Mouse (Mus musculus): ENCODE results near the gene Mterf1b.
A peak's percentile ranks its signal among the peaks of the same experiment; 100 is the strongest.
"Not testable (repeated sequence)": the region's sequence is repeated elsewhere in the genome, so short reads cannot be mapped to it uniquely, and the experiment has no call there.

The Mterf1b gene

GRCm38 (mm10) chr5:4191671-4192480, at the start of gene Mterf1b:
Gene Mterf1b (plus strand): TSS chr5:4192367.
- not testable (repeated sequence) for DNase-seq (ENCODE audit: low spot score)

- DNase-seq (ENCODE audit: low spot score): not testable (repeated sequence)
These were observed 32.6 kb upstream of the Mterf1b start for GRCm38 (mm10) chr5:4159418-4160071.

DNA sequence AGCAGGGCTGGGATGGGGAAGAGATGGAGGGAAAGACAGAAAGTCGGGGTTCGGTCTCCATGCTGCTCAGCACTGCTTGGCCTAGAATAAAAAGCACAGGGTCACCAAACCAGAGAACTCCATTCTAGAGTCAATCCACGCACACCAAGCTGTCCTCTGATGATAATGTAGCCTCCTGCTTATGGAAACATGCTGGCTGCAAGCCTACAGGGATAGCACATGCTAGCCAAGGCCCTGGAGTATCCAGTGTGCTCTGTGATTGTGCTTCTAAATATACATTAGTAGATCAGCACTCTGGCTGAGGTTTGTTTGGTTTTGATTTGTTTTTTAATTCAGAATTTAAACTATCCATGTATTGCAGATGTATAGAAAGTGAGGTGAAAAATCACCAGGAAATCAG, 30.6 kb upstream of the Mterf1b start:
- DNase-seq (ENCODE audit: low spot score): no peak

GRCm38 (mm10) chr5:4162461-4162860, 29.7 kb upstream of the Mterf1b start:
- DNase-seq (ENCODE audit: low spot score): no peak

- not testable (repeated sequence) for DNase-seq (ENCODE audit: low spot score)
These were observed 24.2 kb upstream of the Mterf1b start for GRCm38 (mm10) chr5:4167813-4168529.

GRCm38 (mm10) chr5:4168530-4168926, 23.6 kb upstream of the Mterf1b start:
- DNase-seq (ENCODE audit: low spot score): not testable (repeated sequence)

GRCm38 (mm10) chr5:4176421-4176820, 15.7 kb upstream of the Mterf1b start:
- DNase-seq (ENCODE audit: low spot score): not testable (repeated sequence)

DNA sequence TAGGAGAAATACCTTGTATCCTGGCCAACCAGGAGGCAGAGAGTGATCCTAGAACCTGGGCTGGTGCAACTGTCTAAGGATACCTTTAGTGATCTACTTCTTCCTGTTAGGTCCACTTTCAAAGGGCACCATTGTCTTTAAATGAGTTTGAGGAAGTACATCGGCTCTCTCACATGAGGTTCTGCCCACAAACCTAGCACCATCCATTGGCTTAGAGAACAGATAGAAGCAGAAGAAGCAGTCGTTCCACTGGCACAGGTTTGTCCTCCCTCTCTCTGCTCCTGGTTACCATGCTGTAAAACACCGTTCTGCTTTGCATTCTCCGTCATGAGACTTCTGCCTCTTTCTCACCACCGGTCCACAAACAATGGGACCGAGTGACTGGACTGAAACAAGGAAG, 12.8 kb upstream of the Mterf1b start:
- no peak for DNase-seq (ENCODE audit: low spot score)

- DNase-seq (ENCODE audit: low spot score): no peak
These were observed 5.4 kb upstream of the Mterf1b start for GRCm38 (mm10) chr5:4186815-4187214.

DNA sequence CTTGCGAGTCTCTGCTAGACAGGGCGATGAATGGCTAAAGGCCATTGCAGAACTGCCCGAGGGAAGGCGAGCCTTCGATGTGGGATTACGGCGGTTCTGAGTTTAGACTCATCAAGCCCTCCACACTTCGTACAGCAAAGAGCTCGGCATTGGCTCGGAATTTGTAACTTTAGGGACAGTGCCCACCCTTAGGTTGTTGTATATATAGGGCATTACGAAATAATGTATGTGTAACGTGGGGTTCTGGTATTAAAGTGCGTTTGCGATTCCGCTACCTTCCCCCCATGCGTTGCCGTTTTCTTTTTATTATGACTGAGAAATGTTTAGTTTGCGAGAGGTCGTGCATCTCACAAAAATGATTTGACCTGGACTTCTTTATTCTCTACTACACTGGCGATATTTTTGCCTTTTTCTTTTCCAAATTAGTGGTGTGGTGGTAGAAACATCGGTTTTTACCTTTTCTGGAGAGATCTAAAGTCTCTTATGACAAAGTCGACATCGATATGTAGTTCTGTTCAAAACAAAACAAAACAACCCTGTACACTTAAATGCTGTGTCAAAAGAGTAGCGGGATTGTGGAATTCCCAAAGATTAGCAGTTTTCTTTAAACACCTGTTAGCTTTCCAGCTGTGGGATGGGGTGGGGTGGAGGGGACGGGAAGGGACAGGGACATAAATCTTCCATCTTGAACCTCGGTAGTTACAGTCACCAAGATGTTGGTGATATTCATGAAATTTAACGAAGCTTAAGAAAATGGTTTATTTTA, 497 bp downstream of the Mterf1b start:
- peak; percentile 13 for DNase-seq (ENCODE audit: low spot score)

GRCm38 (mm10) chr5:4193247-4193628, 1.1 kb downstream of the Mterf1b start:
- DNase-seq (ENCODE audit: low spot score): no peak

DNA sequence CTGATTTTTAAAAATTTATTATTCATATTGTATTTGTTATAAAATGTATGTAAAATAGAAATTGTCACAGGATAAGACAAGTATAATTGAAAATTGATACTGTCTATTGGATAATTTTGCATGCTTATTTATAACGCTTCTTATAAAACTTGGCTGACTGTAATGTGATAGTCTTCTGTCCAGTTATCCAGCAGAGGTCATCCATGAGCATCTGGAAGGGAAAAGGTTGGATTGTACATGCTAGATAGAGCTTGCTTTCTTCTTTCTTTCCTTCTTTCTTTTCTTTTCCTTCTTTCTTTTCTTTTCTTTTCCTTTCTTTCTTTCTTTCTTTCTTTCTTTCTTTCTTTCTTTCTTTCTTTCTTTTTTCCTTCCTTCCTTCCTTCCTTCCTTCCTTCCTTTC, 2.0 kb downstream of the Mterf1b start:
- peak; percentile 65 for DNase-seq (ENCODE audit: low spot score)

- DNase-seq (ENCODE audit: low spot score): no peak
These were observed 2.9 kb downstream of the Mterf1b start for GRCm38 (mm10) chr5:4195086-4195485.

- peak; percentile 29 for DNase-seq (ENCODE audit: low spot score)
These were observed 9.2 kb downstream of the Mterf1b start for GRCm38 (mm10) chr5:4201368-4201767.

GRCm38 (mm10) chr5:4202276-4202810, 10.2 kb downstream of the Mterf1b start:
- not testable (repeated sequence) for DNase-seq (ENCODE audit: low spot score)

DNA sequence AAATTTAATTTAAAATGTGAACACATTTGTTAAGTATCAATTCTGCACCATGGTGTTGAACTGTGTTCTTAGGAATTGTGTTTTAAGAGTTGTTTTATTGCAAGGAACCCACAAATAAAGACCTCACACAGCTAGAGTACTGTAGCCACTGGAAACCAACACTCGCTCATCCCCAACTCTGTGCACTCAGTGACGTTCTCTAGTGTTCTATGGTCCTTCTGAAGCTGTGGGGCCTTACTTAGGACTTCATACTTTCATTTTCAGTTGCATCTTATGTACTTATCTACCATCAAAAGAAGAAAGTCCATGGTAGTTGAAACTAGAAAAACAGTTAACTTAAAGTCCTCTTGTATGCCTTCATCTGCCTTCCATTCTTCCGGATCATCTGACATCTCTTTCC, 17.9 kb downstream of the Mterf1b start:
- not testable (repeated sequence) for DNase-seq (ENCODE audit: low spot score)

DNA sequence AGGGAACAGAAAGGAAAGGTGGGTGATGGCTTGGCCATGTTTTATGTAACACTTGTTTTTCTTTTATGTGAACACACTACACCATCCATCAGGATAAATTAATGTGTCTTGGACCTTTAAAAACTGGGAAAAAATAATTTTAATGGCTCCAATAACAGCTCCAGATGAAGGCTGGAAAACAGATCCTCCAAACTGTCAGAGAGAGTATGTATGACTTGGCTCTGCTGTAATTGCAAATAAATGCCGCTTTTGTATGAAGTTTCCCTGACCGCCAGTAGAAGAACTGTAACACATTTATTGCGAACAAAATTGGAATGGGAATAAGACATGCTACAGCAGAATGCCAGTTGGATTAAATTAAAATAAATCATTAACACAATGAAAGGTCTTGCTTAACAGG, 29.1 kb downstream of the Mterf1b start:
- no peak for DNase-seq (ENCODE audit: low spot score)

DNA sequence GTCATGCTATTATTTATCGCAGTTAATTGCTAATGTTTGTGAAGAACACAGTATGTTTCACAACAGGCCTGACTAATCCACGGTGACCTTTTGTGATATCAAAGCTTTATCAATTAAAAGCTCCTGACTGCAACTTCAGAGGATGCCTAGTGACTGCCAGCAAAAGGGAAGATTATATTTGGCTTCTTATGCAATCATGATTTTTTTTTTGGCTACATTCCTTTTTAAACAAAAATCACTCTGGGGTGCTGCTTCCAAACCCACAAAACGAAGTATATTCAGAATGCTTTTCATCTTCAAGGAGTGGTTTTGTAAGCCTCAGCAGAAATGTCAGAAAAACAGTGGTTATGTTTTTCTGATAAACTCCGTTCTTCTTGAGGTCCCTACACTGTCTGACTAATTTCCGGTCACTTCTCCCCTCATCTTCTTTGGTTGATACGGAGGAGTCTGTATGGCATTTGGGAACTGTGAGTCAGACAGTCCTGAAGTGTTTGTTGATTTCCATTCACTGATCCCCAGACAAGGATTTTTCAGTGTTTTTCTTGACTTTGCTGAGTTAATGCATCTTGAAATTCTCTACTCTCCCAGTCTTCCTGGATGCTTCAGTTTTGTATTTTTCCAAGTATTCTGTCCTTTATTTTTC, 29.9 kb downstream of the Mterf1b start:
- no peak for DNase-seq (ENCODE audit: low spot score)

DNA sequence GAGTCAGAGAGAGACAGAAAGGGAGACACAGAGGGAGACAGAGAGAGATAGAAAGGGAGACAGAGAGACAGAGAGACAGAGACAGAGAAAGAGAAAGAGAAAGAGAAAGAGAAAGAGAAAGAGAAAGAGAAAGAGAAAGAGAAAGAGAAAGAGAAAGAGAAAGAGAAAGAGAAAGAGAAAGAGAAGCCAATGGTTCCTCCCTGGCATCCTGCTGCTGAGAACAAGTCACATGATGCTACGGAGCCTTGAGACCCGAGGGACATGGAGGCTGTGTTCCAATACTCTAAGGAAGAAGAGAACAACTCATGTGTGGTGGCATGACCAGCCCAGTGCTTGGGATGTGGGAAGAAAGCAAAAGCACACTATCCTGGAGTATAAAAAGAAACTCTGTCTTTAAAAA, 40.0 kb downstream of the Mterf1b start:
- peak; percentile 16 for DNase-seq (ENCODE audit: low spot score)

GRCm38 (mm10) chr5:4234505-4234904, 42.3 kb downstream of the Mterf1b start:
- DNase-seq (ENCODE audit: low spot score): no peak

GRCm38 (mm10) chr5:4240120-4240519, 48.0 kb downstream of the Mterf1b start:
- DNase-seq (ENCODE audit: low spot score): no peak
